Mouse (Mus musculus) lung, adult 2 months (tissue): ENCODE data around the gene Rreb1. TPM values are rescaled to one million over a fixed set of nuclear protein-coding genes. Genes with fewer than 3 reads are reported as not detected.

Experiments used
- DNase-seq: peaks from one replicate; pipeline ENCODE4 v3.0.0; 2022
- H3K4me1 ChIP-seq: fragments of 200-500 bp; 2 replicates; pipeline ENCODE4 v1.6.1; 2011; ENCODE audit warnings: low read length; ENCODE audit not compliant: control insufficient read depth, insufficient read depth
- H3K4me3 ChIP-seq: fragments of 200-500 bp; replicated peaks from 2 replicates; pipeline ENCODE3; 2011; ENCODE audit warnings: low read depth, mild to moderate bottlenecking, control low read depth, low read length; ENCODE audit errors: extremely low read depth
- CTCF ChIP-seq: fragments of 200-500 bp; IDR thresholded peaks from 2 replicates; pipeline ENCODE4 v1.5.1; 2011; ENCODE audit warnings: mild to moderate bottlenecking, low read length, control low read depth; ENCODE audit not compliant: insufficient read depth
- POLR2A ChIP-seq: fragments of 200-500 bp; IDR thresholded peaks from 2 replicates; pipeline ENCODE4 v1.6.1; 2011; ENCODE audit warnings: low read depth, mild to moderate bottlenecking, control low read depth, low read length, borderline replicate concordance; ENCODE audit errors: extremely low read depth
- WGBS: fragments of 180-500 bp; shearing (Covaris S2); methylation state at CpG from one replicate; pipeline ENCODE4 v1.1.7; 2018; 5-methylcytosine and 5-hydroxymethylcytosine counted together
- polyA plus RNA-seq: library from polyadenylated mRNA; depleted of rRNA; stranded (reverse); fragments of >200 nt; gene quantifications from 2 replicates; pipeline ENCODE4 v1.2.3, GENCODE M21; 2012

Rreb1 gene
- polyA plus RNA-seq, 1 experiment: 23.7 TPM

DNA sequence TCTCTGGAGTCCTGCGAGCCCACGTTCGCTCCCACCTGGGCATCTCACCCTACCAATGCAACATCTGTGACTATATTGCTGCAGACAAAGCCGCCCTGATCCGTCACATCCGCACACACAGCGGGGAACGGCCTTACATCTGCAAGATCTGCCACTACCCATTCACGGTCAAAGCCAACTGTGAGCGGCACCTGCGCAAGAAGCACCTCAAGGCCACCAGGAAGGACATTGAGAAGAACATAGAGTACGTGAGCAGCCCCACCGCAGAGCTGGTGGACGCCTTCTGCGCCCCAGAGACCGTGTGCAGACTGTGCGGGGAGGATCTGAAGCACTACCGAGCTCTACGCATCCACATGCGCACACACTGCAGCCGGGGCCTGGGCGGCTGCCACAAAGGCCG is 152.4 kb downstream of the Rreb1 start:
- TF ChIP-seq POLR2A (no peak), CTCF (no peak)
- Histone ChIP-seq H3K4me3 (no peak overlapping the region), H3K4me1 (peaks cover 2% of the 10 kb centered on the region; the same call in 1 of the 2 replicates)
- 96% methylated on average over 23 of the region's 23 CpGs for WGBS
- DNase-seq: no peak

- WGBS: 67% methylated on average over 27 of the region's 27 CpGs
- DNase-seq: no peak
Measured at GRCm38 (mm10) chr13:37931210-37931922, 153.2 kb downstream of the Rreb1 start.

GRCm38 (mm10) chr13:37934075-37934474 is 155.9 kb downstream of the Rreb1 start:
- TF ChIP-seq POLR2A (no peak), CTCF (no peak)
- DNase-seq: no peak
- Histone ChIP-seq H3K4me3 (no peak overlapping the region), H3K4me1 (peaks cover 2% of the 10 kb centered on the region; the same call in 1 of the 2 replicates)
- WGBS: 51% methylated on average over 4 of the region's 4 CpGs

More at GRCm38 (mm10) chr13:37931210-37931922, 153.2 kb downstream of the Rreb1 start:
- no peak for TF ChIP-seq CTCF
- no peak for TF ChIP-seq POLR2A
- no peak overlapping the region for H3K4me3 ChIP-seq
- peaks cover 2% of the 10 kb centered on the region; the same call in 1 of the 2 replicates for H3K4me1 ChIP-seq

DNA sequence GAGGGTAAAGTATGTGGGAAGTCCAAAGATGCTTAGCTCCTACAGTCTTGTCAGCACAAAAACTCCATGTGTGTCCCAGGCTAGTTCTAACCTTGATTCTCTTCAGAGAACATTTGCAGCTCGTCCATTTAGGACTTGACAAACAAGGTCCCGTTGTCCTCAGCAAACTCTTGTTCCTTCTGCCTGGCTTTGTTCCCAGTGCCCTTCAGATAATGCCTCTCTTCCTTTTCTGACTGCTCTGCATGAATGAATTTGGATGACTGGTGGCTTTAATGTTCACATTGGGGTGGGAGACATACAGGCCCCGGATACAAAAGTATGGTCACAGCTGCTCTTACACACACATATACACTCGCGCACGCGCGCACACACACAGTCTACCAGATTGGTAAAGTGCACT is 156.7 kb downstream of the Rreb1 start:
- TF ChIP-seq POLR2A (no peak), CTCF (no peak)
- WGBS: 70% methylated on average over 8 of the region's 8 CpGs
- Histone ChIP-seq H3K4me3 (no peak overlapping the region), H3K4me1 (peaks cover 3% of the 10 kb centered on the region)
- DNase-seq: no peak

GRCm38 (mm10) chr13:37936351-37936750 is 158.2 kb downstream of the Rreb1 start:
- DNase-seq: no peak
- 63% methylated on average over 3 of the region's 3 CpGs for WGBS
- H3K4me1 ChIP-seq: peaks cover 10% of the 10 kb centered on the region
- no peak for TF ChIP-seq CTCF
- no peak overlapping the region for H3K4me3 ChIP-seq

- TF ChIP-seq POLR2A: no peak
- TF ChIP-seq CTCF: no peak
Measured at GRCm38 (mm10) chr13:37940167-37940566, 162.0 kb downstream of the Rreb1 start.

DNA sequence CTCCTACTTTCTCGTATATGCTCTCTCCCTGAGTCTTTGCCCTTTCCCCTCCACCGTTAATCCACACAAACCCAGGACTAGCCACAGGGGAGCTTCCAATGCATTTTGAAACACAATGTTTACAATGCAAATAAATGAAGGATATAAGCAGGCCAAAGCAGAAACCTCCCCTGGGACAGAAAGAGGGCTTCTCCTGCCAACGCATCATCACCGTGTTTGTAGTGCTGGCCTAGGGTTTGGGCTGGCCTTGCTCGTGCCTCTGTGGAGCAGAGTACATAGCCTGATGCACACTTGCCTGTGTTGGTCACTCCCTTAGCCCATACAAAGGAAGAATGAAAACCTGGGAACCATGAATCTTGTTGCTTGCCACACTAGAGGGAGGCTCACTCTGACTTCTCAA is 162.4 kb downstream of the Rreb1 start:
- Histone ChIP-seq H3K4me1 (peaks cover 11% of the 10 kb centered on the region), H3K4me3 (no peak overlapping the region)
- WGBS: 36% methylated on average over 5 of the region's 5 CpGs
- no peak for TF ChIP-seq CTCF
- no peak for TF ChIP-seq POLR2A
- DNase-seq: no peak

More at GRCm38 (mm10) chr13:37940167-37940566, 162.0 kb downstream of the Rreb1 start:
- 75% methylated on average over 2 of the region's 2 CpGs for WGBS
- Histone ChIP-seq H3K4me1 (peaks cover 11% of the 10 kb centered on the region), H3K4me3 (no peak overlapping the region)
- DNase-seq: no peak

DNA sequence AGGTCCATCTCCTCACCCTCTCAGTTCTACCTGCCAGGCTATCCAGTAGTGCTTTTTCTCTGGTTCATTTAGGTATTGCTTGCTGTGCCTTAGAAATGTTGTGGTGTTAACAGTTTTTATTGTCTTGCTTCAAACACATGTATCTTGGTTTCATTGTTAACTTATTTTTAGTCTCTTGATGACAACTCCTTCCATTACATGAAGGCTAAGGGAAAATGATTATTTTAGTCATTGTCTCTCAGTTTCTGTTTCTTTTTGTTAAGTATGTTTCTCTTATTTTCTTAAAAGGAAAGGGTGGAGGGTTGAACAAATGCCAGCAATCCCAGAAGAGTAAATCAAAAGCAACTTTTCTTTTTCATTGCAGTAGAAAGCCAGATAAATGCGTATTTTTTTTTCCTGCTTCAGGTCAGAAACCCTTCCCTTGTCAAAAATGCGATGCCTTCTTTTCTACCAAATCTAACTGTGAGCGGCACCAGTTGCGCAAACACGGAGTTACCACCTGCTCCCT is 163.0 kb downstream of the Rreb1 start:
- TF ChIP-seq POLR2A: no peak
- TF ChIP-seq CTCF: no peak
- 59% methylated on average over 5 of the region's 5 CpGs for WGBS
- peaks cover 11% of the 10 kb centered on the region for H3K4me1 ChIP-seq
- DNase-seq: no peak
- no peak overlapping the region for H3K4me3 ChIP-seq

- no peak overlapping the region for H3K4me3 ChIP-seq
- H3K4me1 ChIP-seq: peaks cover 11% of the 10 kb centered on the region
- no peak for DNase-seq
- 65% methylated on average over 17 of the region's 17 CpGs for WGBS
- TF ChIP-seq POLR2A (no peak), CTCF (no peak)
Measured at GRCm38 (mm10) chr13:37941950-37942886, 164.0 kb downstream of the Rreb1 start.

DNA sequence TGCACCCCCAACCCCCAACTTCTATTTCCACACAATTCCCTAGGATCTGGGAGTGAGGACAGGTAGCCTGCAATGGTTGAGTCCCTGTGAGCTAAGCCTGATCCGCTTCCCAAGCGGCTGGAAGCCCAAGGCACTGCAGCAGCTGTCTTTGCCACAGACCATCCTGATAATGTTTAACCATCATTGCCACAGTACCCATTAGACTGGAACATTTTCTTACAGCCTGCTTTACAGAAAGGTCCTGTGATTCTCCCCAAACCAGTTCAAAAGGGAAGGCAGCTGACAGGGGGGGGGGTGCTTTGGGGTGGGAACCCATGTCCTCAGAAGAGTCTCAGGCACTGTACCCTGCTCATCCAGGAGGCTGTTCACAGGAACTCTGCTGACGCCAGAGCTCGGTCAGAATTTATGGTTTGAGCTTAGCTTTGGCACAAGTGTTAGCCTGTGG is 164.7 kb downstream of the Rreb1 start:
- Histone ChIP-seq H3K4me1 (peaks cover 11% of the 10 kb centered on the region), H3K4me3 (no peak overlapping the region)
- WGBS: 65% methylated on average over 4 of the region's 4 CpGs
- no peak for DNase-seq
- no peak for TF ChIP-seq CTCF
- TF ChIP-seq POLR2A: no peak

- TF ChIP-seq CTCF: no peak
- TF ChIP-seq POLR2A: no peak
- no peak overlapping the region for H3K4me3 ChIP-seq
- WGBS: 96% methylated on average over 3 of the region's 3 CpGs
- DNase-seq: no peak
- peaks cover 11% of the 10 kb centered on the region for H3K4me1 ChIP-seq
Measured at GRCm38 (mm10) chr13:37943466-37943865, 165.3 kb downstream of the Rreb1 start.
